Mouse (Mus musculus) megakaryocyte, embryonic 14.5 days (primary cell): ENCODE results near the gene Ubap2.

Experiments used
- FLI1 ChIP-seq: IDR thresholded peaks from 2 replicates; pipeline ENCODE4 v1.6.1; 2012; ENCODE audit warnings: low read length, inconsistent platforms, mixed read lengths
- GATA1 ChIP-seq: IDR thresholded peaks from 3 replicates; pipeline ENCODE4 v1.6.1; 2012; ENCODE audit warnings: mixed read lengths, low read length, inconsistent platforms, borderline replicate concordance

DNA sequence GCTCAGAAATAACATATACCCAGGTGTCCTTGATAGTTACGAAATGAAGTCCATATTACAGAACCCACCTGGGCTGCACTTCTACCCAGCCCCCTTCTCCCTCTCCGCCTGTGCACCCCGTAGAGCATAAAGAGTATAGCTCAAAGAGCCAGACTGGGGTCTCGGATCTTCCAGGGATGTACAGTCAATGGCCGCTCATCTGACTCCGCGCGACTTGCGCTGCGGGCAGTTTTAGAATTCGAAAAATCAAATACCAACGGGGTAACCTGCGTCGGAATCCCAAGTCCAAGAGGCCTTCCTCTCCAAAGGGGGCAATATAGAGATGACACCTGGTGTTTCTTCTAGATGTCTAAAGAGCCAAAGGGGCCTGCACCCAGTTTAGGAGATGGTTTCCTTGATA lies 38.8 kb upstream of the Ubap2 start:
- TF ChIP-seq FLI1 (no peak), GATA1 (no peak)
